Mouse (Mus musculus) limb, embryonic 15.5 days (tissue): Measurements from ENCODE around the gene Guca1b. TPM values are rescaled to one million over a fixed set of nuclear protein-coding genes. Genes with fewer than 3 reads are reported as not detected.
"Not testable (repeated sequence)": the region's sequence is repeated elsewhere in the genome, so short reads cannot be mapped to it uniquely, and the experiment has no call there.

Source experiments
- ATAC-seq: fragments of 200-750 bp; cut with Nextera tagmentation; 2 replicates; pipeline ENCODE4 v1.8.0; 2017; ENCODE audit warnings: low read depth, moderate TSS enrichment; ENCODE audit not compliant: insufficient number of reproducible peaks, low FRiP score, low TSS enrichment
- H3K27ac ChIP-seq: fragments of 300-500 bp; sonication (generic); 2 replicates; pipeline ENCODE4 v1.5.1; 2015; ENCODE audit warnings: moderate library complexity, mild to moderate bottlenecking, inconsistent platforms
- H3K27me3 ChIP-seq: fragments of 300-500 bp; sonication (generic); 2 replicates; pipeline ENCODE4 v1.6.1; 2015; ENCODE audit warnings: inconsistent platforms
- H3K36me3 ChIP-seq: fragments of 300-500 bp; sonication (generic); 2 replicates; pipeline ENCODE4 v1.6.1; 2015; ENCODE audit warnings: inconsistent platforms
- H3K4me1 ChIP-seq: fragments of 300-500 bp; sonication (generic); 2 replicates; pipeline ENCODE4 v1.6.1; 2015; ENCODE audit warnings: inconsistent platforms
- H3K4me2 ChIP-seq: fragments of 300-500 bp; sonication (generic); 2 replicates; pipeline ENCODE4 v1.6.1; 2015; ENCODE audit warnings: mild to moderate bottlenecking, inconsistent platforms
- H3K4me3 ChIP-seq: fragments of 300-500 bp; sonication (generic); 2 replicates; pipeline ENCODE4 v1.5.1; 2015; ENCODE audit warnings: mild to moderate bottlenecking, inconsistent platforms
- H3K9ac ChIP-seq: fragments of 300-500 bp; sonication (generic); 2 replicates; pipeline ENCODE4 v1.6.1; 2015; ENCODE audit warnings: inconsistent platforms
- H3K9me3 ChIP-seq: fragments of 300-500 bp; sonication (generic); 2 replicates; pipeline ENCODE4 v1.6.1; 2016; ENCODE audit warnings: inconsistent platforms
- WGBS: fragments of 180-500 bp; shearing (Covaris S2); methylation state at CpG from one replicate; pipeline ENCODE4 v1.1.7; 2015; 5-methylcytosine and 5-hydroxymethylcytosine counted together
- polyA plus RNA-seq: library from polyadenylated mRNA; unstranded; fragments of >200 nt; fragmentation: Nextera tagmentation; extraction: Ambion mirVana; gene quantifications from 2 replicates; pipeline ENCODE4 v1.2.1, GENCODE M21; 2015

Guca1b gene
- polyA plus RNA-seq, 1 experiment from 2014 or later, result 0.69 TPM

GRCm38 (mm10) chr17:47383266-47383665 lies 1.9 kb upstream of the Guca1b start:
- Histone ChIP-seq H3K27me3 (no peaks in the 10 kb centered on the region), H3K4me2 (no peak overlapping the region), H3K36me3 (peaks cover 31% of the 10 kb centered on the region), H3K27ac (no peak overlapping the region), H3K9me3 (no peaks in the 10 kb centered on the region), H3K4me3 (no peak overlapping the region), H3K4me1 (no peaks in the 10 kb centered on the region), H3K9ac (no peak overlapping the region)
- no peak for ATAC-seq
- WGBS, result 83% methylated on average over 4 of the region's 4 CpGs

DNA sequence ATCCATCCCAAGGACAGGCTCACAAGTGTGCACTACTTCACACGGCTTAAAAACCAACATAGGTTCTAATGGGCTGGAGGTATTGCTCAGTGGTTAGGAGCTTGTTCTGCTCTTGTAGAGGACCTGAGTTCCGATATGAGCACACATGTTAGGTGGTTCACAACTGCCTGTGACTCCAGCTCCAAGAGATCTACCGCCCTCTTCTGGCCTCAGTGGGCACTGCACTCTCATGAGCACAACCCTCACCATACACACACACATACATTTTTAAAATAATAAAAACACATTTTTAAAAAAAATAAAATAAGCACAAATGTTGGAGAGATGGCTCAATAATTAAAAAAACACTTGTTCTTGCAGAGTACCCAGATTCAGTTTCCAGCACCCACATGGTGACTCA lies 1.1 kb upstream of the Guca1b start:
- Histone ChIP-seq H3K9ac (no peak overlapping the region), H3K4me2 (no peak overlapping the region), H3K36me3 (peaks cover 24% of the 10 kb centered on the region), H3K9me3 (no peaks in the 10 kb centered on the region), H3K4me3 (no peak overlapping the region), H3K4me1 (no peaks in the 10 kb centered on the region), H3K27ac (no peak overlapping the region), H3K27me3 (no peaks in the 10 kb centered on the region)
- whole genome bisulfite sequencing, result 90% methylated on average over 3 of the region's 3 CpGs
- no peak for ATAC-seq

DNA sequence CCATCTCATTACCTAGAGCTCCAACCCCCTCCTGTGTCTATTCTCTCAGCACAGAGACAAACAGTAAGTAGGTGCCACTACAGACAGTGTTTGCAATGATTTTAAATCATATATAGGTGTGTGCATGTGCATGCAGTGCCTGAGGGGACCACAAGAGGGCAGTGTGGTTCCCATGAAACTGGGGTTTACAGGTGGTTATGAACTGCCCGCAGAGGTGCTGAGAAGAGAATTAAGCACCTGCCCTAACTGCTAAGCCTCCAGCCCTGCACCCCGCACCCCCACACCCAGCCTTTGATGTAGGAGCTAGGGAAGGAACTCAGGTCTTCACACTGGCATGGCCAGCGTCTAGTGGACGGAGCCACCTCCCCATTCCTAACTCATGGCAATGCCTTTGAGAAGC lies 1.5 kb downstream of the Guca1b start:
- H3K4me1 ChIP-seq, result no peaks in the 10 kb centered on the region
- H3K4me2 ChIP-seq, result no peak overlapping the region
- H3K36me3 ChIP-seq, result peaks cover 3% of the 10 kb centered on the region; the same call in 1 of the 2 replicates
- no peaks in the 10 kb centered on the region for H3K27me3 ChIP-seq
- no peak overlapping the region for H3K27ac ChIP-seq
- H3K4me3 ChIP-seq, result no peak overlapping the region
- ATAC-seq, result no peak
- no peaks in the 10 kb centered on the region for H3K9me3 ChIP-seq
- WGBS, result 62% methylated on average over 4 of the region's 4 CpGs
- no peak overlapping the region for H3K9ac ChIP-seq

GRCm38 (mm10) chr17:47394223-47394869 lies 9.2 kb downstream of the Guca1b start:
- no peaks in the 10 kb centered on the region for H3K36me3 ChIP-seq
- peaks cover 16% of the 10 kb centered on the region; the same call in 1 of the 2 replicates for H3K4me1 ChIP-seq
- no peak overlapping the region for H3K27ac ChIP-seq
- H3K9me3 ChIP-seq, result no peaks in the 10 kb centered on the region
- ATAC-seq, result no peak
- peak overlapping the region; percentile 52 for H3K4me2 ChIP-seq
- H3K27me3 ChIP-seq, result peaks cover 32% of the 10 kb centered on the region
- H3K4me3 ChIP-seq, result peak overlapping the region; percentile 38
- WGBS, result 25% methylated on average over 24 of the region's 24 CpGs
- H3K9ac ChIP-seq, result 0 out of 2 replicates have a peak overlapping the region, but pooled peaks have one; percentile 26

DNA sequence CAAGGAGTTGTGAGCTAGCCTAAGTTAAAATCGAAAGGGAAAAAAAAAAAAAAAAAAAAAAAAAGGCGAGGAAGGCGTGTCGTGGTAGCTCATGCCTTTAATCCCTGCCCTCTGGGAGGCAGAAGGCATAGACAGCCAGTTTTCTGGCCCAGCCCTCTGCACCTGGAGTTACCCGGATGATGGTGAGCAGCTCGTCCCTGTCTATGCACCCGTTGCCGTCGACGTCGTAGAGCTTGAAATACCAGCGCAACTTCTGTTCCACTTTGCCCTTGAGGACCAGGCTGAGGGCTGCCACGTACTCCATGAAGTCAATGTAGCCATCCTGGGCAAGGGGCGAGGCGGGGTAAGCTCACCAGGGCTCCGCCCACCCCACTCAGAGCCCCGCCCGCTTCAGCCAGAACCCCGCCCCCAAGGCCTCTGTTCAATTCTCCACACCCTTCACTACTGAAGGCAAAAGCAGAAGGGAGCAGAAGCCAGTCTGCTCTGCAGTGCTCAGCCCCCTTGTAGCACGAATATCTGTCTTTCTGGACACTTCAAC lies 10.3 kb downstream of the Guca1b start:
- Histone ChIP-seq H3K36me3 (no peaks in the 10 kb centered on the region), H3K4me2 (peak overlapping the region; percentile 52), H3K9ac (no peak overlapping the region), H3K27me3 (peaks cover 37% of the 10 kb centered on the region), H3K4me3 (peak overlapping the region; percentile 38), H3K9me3 (no peaks in the 10 kb centered on the region), H3K4me1 (peaks cover 16% of the 10 kb centered on the region; the same call in 1 of the 2 replicates), H3K27ac (no peak overlapping the region)
- 3% methylated on average over 19 of the region's 20 CpGs for WGBS
- ATAC-seq, result peak; percentile 78

GRCm38 (mm10) chr17:47399091-47399490 lies 13.9 kb downstream of the Guca1b start:
- H3K9ac ChIP-seq, result no peak overlapping the region

DNA sequence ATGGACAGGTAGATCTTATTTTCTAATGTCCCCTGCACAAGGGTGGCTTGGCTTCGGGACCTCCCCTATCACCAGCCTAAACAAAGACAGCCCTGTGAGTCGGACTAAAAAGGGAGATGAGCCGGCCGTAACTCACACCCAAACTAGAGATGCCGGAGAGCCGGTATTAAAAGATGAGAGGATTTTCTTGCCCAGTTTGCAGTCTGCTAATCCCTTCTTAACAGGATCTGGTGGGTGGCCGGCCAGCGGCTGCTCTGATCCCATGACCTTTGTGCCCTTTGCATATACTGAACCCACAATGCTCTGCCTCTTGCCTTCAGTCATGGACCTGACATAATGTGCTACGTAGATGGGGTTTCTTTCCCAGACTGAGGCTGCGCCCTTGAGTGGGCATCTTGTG lies 15.3 kb downstream of the Guca1b start, which contains the start of gene Guca1a:
TSS of gene Guca1a (minus strand) at position 134 of the 400 bp plus-strand sequence.
- Histone ChIP-seq H3K27ac (no peak within 1 kb of the TSS), H3K9ac (no peak within 1 kb of the TSS), H3K9me3 (no peaks in the 10 kb centered on the region), H3K4me1 (peaks cover 4% of the 10 kb centered on the region; the same call in 1 of the 2 replicates), H3K4me3 (no peak within 1 kb of the TSS), H3K4me2 (no peak within 1 kb of the TSS), H3K27me3 (peaks cover 29% of the 10 kb centered on the region), H3K36me3 (no peaks in the 10 kb centered on the region)
- 47% methylated on average over 10 of the region's 10 CpGs for WGBS
- ATAC-seq, result no peak

More at GRCm38 (mm10) chr17:47399091-47399490, 13.9 kb downstream of the Guca1b start:
- Histone ChIP-seq H3K27ac (no peak overlapping the region), H3K27me3 (peaks cover 41% of the 10 kb centered on the region), H3K36me3 (no peaks in the 10 kb centered on the region), H3K4me3 (no peak overlapping the region), H3K4me1 (peaks cover 16% of the 10 kb centered on the region; the same call in 1 of the 2 replicates), H3K9me3 (no peaks in the 10 kb centered on the region), H3K4me2 (no peak overlapping the region)
- no peak for ATAC-seq
- 81% methylated on average over 8 of the region's 8 CpGs for WGBS

GRCm38 (mm10) chr17:47407717-47408557 lies 22.7 kb downstream of the Guca1b start:
- H3K9me3 ChIP-seq, result no peaks in the 10 kb centered on the region
- H3K36me3 ChIP-seq, result no peaks in the 10 kb centered on the region
- H3K4me2 ChIP-seq, result no peak overlapping the region
- 0 out of 2 replicates have a peak, but pooled peaks cover 7% of the 10 kb centered on the region for H3K4me1 ChIP-seq
- 53% methylated on average over 10 of the region's 10 CpGs for WGBS
- no peak overlapping the region for H3K9ac ChIP-seq
- ATAC-seq, result no peak
- peaks cover 26% of the 10 kb centered on the region for H3K27me3 ChIP-seq
- H3K4me3 ChIP-seq, result no peak overlapping the region
- no peak overlapping the region for H3K27ac ChIP-seq

GRCm38 (mm10) chr17:47408558-47408898 lies 23.3 kb downstream of the Guca1b start:
- Histone ChIP-seq H3K4me2 (no peak overlapping the region), H3K27ac (no peak overlapping the region), H3K4me3 (no peak overlapping the region), H3K9me3 (no peaks in the 10 kb centered on the region), H3K4me1 (0 out of 2 replicates have a peak, but pooled peaks cover 7% of the 10 kb centered on the region), H3K27me3 (peaks cover 32% of the 10 kb centered on the region), H3K9ac (no peak overlapping the region), H3K36me3 (no peaks in the 10 kb centered on the region)
- no peak for ATAC-seq
- 22% methylated on average over 8 of the region's 8 CpGs for WGBS

- 2% methylated on average over 74 of the region's 74 CpGs for WGBS
- peaks cover 36% of the 10 kb centered on the region for H3K27me3 ChIP-seq
Observed at GRCm38 (mm10) chr17:47409897-47410861, 25.0 kb downstream of the Guca1b start.

DNA sequence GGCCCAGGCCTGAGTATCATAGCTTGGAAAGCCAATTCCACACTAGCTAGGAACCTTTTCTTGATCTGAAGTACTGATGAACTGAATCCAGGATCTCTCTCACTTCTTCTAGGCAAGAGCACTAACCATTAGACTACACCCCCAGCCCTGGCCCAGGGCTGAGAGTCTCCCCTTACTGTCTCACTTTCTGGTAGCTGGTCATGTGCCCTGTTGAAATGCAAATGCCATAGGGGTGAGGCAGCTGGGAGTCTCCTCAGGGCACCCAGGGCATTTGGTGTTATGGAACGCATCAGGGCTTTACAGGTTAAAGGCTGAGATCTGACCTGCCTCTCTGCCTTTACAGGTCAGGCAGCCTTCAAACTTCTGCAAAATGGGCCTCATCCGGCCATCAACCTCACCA lies 35.0 kb downstream of the Guca1b start:
- H3K27ac ChIP-seq, result no peak overlapping the region
- H3K9ac ChIP-seq, result no peak overlapping the region
- no peaks in the 10 kb centered on the region for H3K4me1 ChIP-seq
- H3K9me3 ChIP-seq, result no peaks in the 10 kb centered on the region
- no peak overlapping the region for H3K4me3 ChIP-seq
- ATAC-seq, result no peak
- peaks cover 3% of the 10 kb centered on the region; the same call in 1 of the 2 replicates for H3K27me3 ChIP-seq
- H3K4me2 ChIP-seq, result no peak overlapping the region
- 61% methylated on average over 2 of the region's 2 CpGs for WGBS
- no peaks in the 10 kb centered on the region for H3K36me3 ChIP-seq

More at GRCm38 (mm10) chr17:47409897-47410861, 25.0 kb downstream of the Guca1b start:
- not testable (repeated sequence) for H3K9me3 ChIP-seq, H3K9ac ChIP-seq, ATAC-seq, H3K36me3 ChIP-seq, H3K27ac ChIP-seq, H3K4me1 ChIP-seq
- H3K4me2 ChIP-seq, result peak overlapping the region; percentile 65
- peak overlapping the region; percentile 39 for H3K4me3 ChIP-seq
